Mouse (Mus musculus): ENCODE results near the gene Slc37a3. TPM values are rescaled to one million over a fixed set of nuclear protein-coding genes. Genes with fewer than 3 reads are reported as not detected.

The Slc37a3 gene
- polyA plus RNA-seq, 1 experiment from 2014 or later, result 24.4 TPM

DNA sequence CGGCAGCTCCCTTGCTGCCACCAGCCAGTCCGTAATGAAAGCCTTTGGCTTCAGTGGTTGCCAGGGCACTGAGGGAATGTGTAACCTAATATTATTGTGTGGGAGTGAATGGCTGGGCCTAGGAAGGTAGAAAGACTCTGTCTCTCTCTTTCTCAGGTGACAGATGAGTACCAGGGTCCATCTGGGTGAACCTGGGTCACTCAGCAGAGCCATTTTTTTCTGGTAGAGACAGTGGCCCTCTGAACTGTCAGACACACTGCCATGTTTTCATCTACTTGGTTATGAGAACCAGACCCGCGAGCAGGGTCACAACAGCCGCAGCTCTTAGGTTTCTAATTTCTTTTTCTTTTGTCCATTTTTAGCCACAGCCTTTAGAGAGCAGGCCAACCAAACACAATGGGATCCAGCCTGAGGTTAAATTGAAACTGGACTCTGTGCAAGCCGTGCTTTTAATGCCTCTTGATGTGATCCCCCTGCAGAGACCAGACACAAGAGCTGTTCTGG lies 73.1 kb downstream of the Slc37a3 start:
- Histone ChIP-seq H3K9ac (replicated peaks; ENCODE audit: low read depth) (no peak overlapping the region), H3K4me2 (replicated peaks; ENCODE audit: low read depth, low read length) (no peak overlapping the region), H3K27me3 (replicated peaks; ENCODE audit: insufficient read depth, low read length) (no peaks in the 10 kb centered on the region), H3K27ac (ENCODE audit: low read length) (no peak overlapping the region), H3K9me3 (ENCODE audit: low read length) (no peaks in the 10 kb centered on the region), H3K4me3 (ENCODE audit: low read depth, low read length) (no peak overlapping the region), H3K4me1 (ENCODE audit: insufficient read depth, low read depth, low read length) (no peaks in the 10 kb centered on the region), H3K36me3 (ENCODE audit: insufficient read depth, low read length) (no peaks in the 10 kb centered on the region)
- 53% methylated on average over 6 of the region's 6 CpGs for WGBS
- TF ChIP-seq CTCF (IDR thresholded peaks at IDR 0.05) (no peak), EP300 (IDR thresholded peaks at IDR 0.05) (no peak)
- DNase-seq (ENCODE audit: low spot score) (no peak), ATAC-seq (no peak)

DNA sequence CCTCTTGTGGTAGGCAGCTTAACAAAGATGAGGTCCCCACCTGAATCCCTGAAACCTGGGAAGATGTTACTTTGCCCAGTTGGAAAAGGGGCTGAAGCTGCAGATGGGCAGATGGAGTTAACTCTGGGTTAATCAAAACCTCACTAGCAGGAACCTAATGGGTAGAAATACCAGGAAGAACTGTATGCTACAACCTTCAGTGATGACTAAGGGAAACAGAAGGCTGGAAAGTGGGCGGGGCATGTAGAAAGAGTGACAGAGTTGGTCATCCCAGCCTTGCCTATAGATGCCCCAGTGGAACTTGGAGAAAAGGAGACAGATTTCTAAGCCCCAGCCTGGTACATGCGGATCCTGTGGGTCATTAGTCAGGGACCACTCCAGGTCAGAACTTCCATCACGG lies 76.0 kb downstream of the Slc37a3 start:
- Histone ChIP-seq H3K9ac (replicated peaks; ENCODE audit: low read depth) (no peak overlapping the region), H3K27me3 (replicated peaks; ENCODE audit: insufficient read depth, low read length) (no peaks in the 10 kb centered on the region), H3K9me3 (ENCODE audit: low read length) (no peaks in the 10 kb centered on the region), H3K36me3 (ENCODE audit: insufficient read depth, low read length) (no peaks in the 10 kb centered on the region), H3K4me3 (ENCODE audit: low read depth, low read length) (no peak overlapping the region), H3K4me2 (replicated peaks; ENCODE audit: low read depth, low read length) (no peak overlapping the region), H3K4me1 (ENCODE audit: insufficient read depth, low read depth, low read length) (no peaks in the 10 kb centered on the region), H3K27ac (ENCODE audit: low read length) (no peak overlapping the region)
- WGBS, result 81% methylated on average over 3 of the region's 3 CpGs
- DNase-seq (ENCODE audit: low spot score), result peak; percentile 31
- TF ChIP-seq CTCF (IDR thresholded peaks at IDR 0.05), result no peak
- no peak for ATAC-seq

GRCm38 (mm10) chr6:39297079-39297478 lies 80.4 kb downstream of the Slc37a3 start:
- Histone ChIP-seq H3K9ac (replicated peaks; ENCODE audit: low read depth) (no peak overlapping the region), H3K27ac (ENCODE audit: low read length) (no peak overlapping the region), H3K4me2 (replicated peaks; ENCODE audit: low read depth, low read length) (no peak overlapping the region), H3K4me1 (ENCODE audit: insufficient read depth, low read depth, low read length) (no peaks in the 10 kb centered on the region), H3K36me3 (ENCODE audit: insufficient read depth, low read length) (no peaks in the 10 kb centered on the region), H3K4me3 (ENCODE audit: low read depth, low read length) (no peak overlapping the region), H3K27me3 (replicated peaks; ENCODE audit: insufficient read depth, low read length) (no peaks in the 10 kb centered on the region), H3K9me3 (ENCODE audit: low read length) (no peaks in the 10 kb centered on the region)
- DNase-seq (ENCODE audit: low spot score), result no peak
- TF ChIP-seq CTCF (IDR thresholded peaks at IDR 0.05) (no peak), EP300 (IDR thresholded peaks at IDR 0.05) (no peak)
- ATAC-seq, result no peak
- 90% methylated on average over 6 of the region's 6 CpGs for WGBS

DNA sequence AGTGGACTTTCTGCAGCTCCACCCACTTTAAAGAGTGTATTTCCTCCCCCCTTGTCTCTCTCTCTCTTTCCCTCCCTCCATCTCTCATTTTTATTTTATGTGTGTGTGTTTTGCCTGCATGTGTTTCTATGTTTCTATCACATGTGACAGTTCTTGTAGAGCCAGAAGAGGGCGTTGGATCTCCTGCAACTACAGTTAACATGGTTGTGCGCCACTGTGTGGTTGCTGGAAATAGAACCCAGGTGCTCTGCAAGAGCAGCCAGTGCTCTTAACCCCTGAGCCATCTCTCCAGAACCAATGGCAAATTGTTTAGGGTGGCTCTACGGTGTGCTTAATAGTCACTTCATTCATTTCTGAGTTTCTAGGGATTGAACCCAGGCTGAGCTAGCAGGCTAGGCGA lies 81.0 kb downstream of the Slc37a3 start:
- Histone ChIP-seq H3K9ac (replicated peaks; ENCODE audit: low read depth) (no peak overlapping the region), H3K4me1 (ENCODE audit: insufficient read depth, low read depth, low read length) (no peaks in the 10 kb centered on the region), H3K9me3 (ENCODE audit: low read length) (no peaks in the 10 kb centered on the region), H3K27me3 (replicated peaks; ENCODE audit: insufficient read depth, low read length) (no peaks in the 10 kb centered on the region), H3K4me2 (replicated peaks; ENCODE audit: low read depth, low read length) (no peak overlapping the region), H3K4me3 (ENCODE audit: low read depth, low read length) (no peak overlapping the region), H3K27ac (ENCODE audit: low read length) (no peak overlapping the region), H3K36me3 (ENCODE audit: insufficient read depth, low read length) (no peaks in the 10 kb centered on the region)
- TF ChIP-seq CTCF (IDR thresholded peaks at IDR 0.05) (peak; percentile 44), EP300 (IDR thresholded peaks at IDR 0.05) (no peak)
- no peak for ATAC-seq
- peak; percentile 24 for DNase-seq (ENCODE audit: low spot score)
- WGBS, result 73% methylated on average over 4 of the region's 4 CpGs

DNA sequence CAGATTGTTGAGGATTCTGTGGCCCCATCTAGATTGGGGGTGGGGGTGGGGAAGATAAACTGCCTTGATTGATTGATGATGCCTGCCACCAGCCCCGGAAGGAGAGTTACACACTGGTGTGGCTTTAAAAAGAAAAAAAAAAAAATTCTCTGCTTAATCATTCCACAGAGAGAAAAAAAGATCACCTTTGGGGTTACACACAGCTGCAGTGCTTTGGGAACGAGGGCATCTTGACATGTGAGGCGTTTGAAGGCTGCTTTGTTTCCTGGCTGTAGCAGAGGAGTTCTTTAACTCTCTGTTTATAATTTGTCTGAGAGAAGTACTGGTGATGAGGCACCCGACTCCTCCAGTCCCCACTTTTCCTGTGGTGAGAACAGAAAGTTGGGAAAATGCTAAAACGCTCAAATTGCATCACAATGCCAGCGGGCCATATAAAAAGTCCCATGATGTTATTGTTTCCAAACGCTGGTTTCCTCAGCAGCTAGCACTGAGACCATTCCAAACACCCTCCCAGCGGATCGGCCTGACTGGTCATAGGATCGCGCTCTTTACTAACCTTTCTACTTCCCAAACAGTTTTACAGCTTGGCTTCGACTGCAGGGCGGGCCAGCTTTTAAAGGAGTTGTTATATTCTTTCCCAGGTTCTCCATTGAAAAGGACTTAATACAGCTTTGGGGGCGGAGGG lies 81.6 kb downstream of the Slc37a3 start:
- Histone ChIP-seq H3K4me2 (replicated peaks; ENCODE audit: low read depth, low read length) (no peak overlapping the region), H3K9ac (replicated peaks; ENCODE audit: low read depth) (no peak overlapping the region), H3K36me3 (ENCODE audit: insufficient read depth, low read length) (no peaks in the 10 kb centered on the region), H3K9me3 (ENCODE audit: low read length) (no peaks in the 10 kb centered on the region), H3K4me1 (ENCODE audit: insufficient read depth, low read depth, low read length) (no peaks in the 10 kb centered on the region), H3K27me3 (replicated peaks; ENCODE audit: insufficient read depth, low read length) (no peaks in the 10 kb centered on the region), H3K4me3 (ENCODE audit: low read depth, low read length) (no peak overlapping the region), H3K27ac (ENCODE audit: low read length) (no peak overlapping the region)
- WGBS, result 26% methylated on average over 14 of the region's 14 CpGs
- ATAC-seq, result peak; percentile 70
- no peak for TF ChIP-seq EP300 (IDR thresholded peaks at IDR 0.05)
- TF ChIP-seq CTCF (IDR thresholded peaks at IDR 0.05), result no peak
- peak; percentile 76 for DNase-seq (ENCODE audit: low spot score)

DNA sequence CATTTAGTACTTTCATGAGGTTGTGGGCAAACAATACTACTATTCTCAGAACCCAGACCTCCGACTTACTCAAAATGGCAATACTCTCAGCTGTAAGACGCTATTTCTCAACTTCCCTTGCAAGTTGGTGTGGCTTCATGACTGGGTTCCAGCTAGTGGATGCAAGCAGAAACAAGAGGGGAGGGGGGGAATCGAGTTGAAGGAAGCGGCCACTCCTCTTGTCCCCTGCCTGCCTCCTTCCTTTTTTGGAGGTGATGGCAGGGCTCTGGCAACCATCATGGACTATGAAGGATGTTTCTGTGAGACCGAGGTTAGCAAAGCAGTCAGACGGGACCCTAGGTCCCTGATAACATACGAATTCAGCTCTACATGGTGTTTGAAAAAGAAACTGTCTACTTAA lies 87.8 kb downstream of the Slc37a3 start:
- Histone ChIP-seq H3K4me1 (ENCODE audit: insufficient read depth, low read depth, low read length) (no peaks in the 10 kb centered on the region; the same call in 1 of the 2 replicates), H3K4me3 (ENCODE audit: low read depth, low read length) (no peak overlapping the region), H3K4me2 (replicated peaks; ENCODE audit: low read depth, low read length) (no peak overlapping the region; the same call in 1 of the 2 replicates), H3K27ac (ENCODE audit: low read length) (no peak overlapping the region), H3K9me3 (ENCODE audit: low read length) (no peaks in the 10 kb centered on the region), H3K36me3 (ENCODE audit: insufficient read depth, low read length) (no peaks in the 10 kb centered on the region), H3K9ac (replicated peaks; ENCODE audit: low read depth) (no peak overlapping the region), H3K27me3 (replicated peaks; ENCODE audit: insufficient read depth, low read length) (no peaks in the 10 kb centered on the region)
- 34% methylated on average over 7 of the region's 7 CpGs for WGBS
- DNase-seq (ENCODE audit: low spot score), result peak; percentile 88
- ATAC-seq, result peak; percentile 71
- no peak for TF ChIP-seq EP300 (IDR thresholded peaks at IDR 0.05)
- TF ChIP-seq CTCF (IDR thresholded peaks at IDR 0.05), result no peak

Data from lung, postnatal 0 days (tissue).